Mouse (Mus musculus): ENCODE measurements around the gene Hoxc9.

Gene Hoxc9

GRCm38 (mm10) chr15:102978615-102979515, 2.6 kb downstream of the Hoxc9 start:
- no peak for DNase-seq

GRCm38 (mm10) chr15:102979936-102980335, 3.7 kb downstream of the Hoxc9 start:
- DNase-seq = no peak

DNA sequence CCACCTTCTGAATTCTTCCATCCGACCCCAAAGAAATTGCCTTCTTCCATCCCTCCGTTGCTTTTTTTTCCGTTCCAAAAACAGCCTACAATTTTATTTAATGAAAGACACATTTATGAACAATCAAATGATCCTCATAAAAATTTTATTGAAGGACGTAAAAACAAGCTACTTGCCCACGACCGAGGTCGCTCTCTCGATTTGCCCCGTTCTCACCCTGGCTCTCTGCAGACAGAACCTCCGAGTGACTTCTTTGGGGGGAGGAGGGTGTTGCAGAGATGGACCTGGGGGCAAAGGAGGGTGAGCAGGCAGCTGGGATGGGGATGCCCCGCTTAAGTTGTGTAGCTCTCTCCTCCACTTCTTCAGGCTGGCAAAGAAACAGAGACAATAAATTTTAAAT, 4.1 kb downstream of the Hoxc9 start:
- DNase-seq = no peak

DNA sequence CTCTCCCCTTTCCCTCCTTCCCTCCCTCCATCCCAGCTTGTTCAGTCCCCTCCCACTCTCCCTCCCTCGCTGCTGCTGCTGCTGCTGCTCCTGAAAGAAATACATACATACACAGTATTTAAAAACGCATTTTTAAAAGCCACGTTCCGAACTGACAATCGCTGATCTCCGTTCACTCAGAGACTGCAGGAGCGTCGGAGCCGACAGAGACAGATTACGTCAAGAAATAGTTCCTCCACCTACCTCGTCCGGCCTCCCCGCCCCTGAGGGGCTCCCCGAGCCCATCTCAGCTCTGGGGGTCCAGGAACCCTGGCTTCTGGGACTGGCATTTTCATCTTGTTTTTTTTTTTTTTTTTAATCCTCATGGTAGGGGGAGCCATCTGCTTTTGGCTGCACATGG, 4.7 kb downstream of the Hoxc9 start:
- no peak for DNase-seq

DNA sequence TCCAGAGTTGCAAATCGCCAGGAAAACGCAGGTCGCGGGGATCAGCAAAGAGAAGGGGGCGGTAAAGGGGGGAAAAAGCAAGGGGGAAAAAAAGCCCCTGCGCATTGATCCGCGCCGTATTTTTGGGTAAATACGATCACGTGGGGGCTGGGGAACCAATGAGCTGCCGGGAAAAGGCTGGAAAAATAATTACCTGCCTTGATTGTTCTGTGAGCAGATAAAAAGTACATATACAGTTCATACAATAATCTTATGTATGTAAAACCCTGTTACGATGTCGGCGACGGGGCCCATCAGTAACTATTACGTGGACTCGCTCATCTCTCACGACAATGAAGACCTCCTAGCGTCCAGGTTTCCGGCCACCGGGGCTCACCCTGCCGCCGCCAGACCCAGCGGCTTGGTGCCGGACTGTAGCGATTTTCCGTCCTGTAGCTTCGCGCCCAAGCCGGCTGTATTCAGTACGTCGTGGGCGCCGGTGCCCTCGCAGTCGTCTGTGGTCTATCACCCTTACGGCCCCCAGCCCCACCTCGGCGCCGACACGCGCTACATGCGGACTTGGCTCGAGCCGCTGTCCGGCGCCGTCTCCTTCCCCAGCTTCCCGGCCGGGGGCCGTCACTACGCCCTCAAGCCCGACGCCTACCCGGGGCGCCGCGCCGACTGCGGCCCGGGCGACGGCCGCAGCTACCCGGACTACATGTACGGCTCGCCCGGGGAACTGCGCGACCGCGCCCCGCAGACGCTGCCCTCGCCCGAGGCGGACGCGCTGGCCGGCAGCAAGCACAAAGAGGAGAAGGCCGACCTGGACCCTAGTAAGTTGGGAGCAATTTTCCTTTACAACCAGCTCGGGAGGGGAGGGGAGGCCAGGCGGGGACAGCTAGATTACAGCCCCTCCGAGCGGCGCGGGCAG, 5.4 kb downstream of the Hoxc9 start:
- no peak for DNase-seq

DNA sequence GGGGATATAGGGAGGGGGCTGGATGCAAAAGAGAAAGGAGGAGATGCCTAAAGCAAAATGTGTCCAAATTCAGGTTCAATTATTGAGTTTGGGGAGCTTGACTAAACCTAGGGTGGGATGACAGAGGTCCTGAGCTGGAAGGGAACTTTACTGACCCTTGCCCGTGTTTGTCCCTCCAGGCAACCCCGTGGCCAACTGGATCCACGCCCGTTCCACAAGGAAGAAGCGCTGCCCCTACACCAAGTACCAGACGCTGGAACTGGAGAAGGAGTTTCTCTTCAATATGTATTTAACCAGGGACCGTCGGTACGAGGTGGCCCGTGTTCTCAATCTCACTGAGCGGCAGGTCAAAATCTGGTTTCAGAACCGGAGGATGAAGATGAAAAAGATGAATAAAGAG, 7.5 kb downstream of the Hoxc9 start:
- no peak for DNase-seq

GRCm38 (mm10) chr15:102984521-102984920, 8.3 kb downstream of the Hoxc9 start:
- DNase-seq = no peak

DNA sequence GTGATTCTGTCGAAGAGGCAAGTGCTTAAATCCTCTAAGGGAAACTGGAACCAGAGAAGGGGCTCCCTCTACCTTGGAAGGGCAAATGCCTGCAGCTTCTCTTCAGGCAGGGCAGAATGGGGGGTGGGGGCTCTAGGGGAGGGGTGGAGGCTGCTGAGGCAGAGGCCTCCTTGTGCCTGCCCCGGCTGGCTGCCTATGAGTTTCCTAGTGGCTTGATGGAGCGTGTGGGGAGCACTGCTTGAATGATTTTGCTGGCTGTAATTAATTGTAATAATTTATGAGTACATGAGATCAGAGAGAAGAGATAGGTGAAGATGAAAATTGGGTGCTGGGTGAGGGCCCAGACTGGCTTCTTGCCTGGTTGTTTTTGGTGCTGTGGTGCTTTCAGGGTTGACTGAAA, 8.7 kb downstream of the Hoxc9 start:
- DNase-seq = no peak

DNA sequence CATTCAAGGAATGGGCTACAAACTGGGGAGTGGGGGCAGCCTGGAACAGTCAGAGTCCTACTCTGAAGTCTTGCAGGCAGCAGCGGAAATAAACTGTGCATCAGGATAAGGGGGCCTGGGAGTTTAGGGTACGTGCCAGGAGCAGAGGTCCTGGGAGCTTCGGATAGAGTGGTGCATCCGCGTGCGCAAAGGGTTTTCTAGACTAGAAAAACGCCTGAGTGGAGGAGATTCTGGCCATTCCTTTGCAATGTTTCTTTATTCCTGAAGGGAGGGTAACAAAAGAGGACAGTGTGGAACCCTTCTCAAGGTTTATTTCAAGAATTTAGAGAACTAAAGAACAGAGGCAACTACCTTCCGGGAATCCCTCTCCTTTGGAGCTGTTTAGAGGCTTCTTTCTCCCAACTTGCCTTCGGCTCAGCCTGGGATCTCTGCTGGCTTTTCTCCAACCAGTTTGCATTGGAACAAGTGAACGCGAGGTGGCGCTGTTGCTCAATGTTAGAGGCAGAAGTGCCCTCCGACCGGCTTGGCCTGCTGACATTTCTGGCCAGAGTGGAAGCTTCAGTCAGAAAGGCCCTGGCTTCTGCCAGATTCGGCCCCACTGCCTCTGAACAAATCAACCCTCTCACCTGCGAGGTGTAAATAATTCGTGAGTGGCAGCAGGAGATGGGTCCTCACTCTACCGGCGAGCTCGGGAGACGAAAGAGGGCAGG, 11.0 kb downstream of the Hoxc9 start:
- DNase-seq = peak; percentile 88

- DNase-seq = no peak
Measured at GRCm38 (mm10) chr15:102988078-102988477, 11.8 kb downstream of the Hoxc9 start.

DNA sequence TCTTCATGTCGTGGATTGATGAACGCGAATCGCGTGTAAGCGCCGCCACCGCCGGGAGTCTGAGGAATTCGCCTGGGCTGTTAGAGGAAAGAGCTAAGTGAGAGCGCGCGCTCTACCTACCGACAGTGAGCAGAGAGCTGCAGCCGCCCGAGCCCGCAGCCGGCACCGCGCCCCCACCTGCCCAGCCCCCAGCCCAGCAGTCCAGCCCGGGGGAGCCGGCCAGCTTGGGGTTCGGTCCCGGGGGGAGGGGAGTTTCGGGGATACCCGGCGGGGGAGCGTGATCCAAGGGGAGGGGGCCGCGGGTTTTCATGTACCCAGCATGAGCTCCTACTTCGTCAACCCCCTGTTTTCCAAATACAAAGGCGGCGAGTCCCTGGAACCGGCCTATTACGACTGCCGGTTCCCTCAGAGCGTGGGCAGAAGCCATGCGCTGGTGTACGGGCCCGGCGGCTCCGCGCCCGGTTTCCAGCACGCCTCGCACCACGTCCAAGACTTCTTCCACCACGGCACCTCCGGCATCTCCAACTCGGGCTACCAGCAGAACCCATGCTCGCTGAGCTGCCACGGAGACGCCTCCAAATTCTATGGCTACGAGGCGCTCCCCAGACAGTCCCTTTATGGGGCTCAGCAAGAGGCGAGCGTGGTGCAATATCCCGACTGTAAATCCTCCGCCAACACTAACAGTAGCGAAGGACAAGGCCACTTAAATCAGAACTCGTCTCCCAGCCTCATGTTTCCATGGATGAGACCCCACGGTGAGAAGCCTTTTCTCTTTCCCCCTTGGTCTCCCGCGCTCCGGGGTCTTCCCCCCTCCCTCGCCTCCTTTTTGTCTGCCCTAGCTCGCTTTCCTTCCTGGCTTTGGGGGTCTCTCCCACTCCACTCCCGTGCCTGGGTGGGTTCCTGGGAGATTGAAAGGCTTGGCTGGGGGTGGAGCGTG, 14.5 kb downstream of the Hoxc9 start, which contains the start of gene Hoxc8:
Hoxc8 (plus strand) TSS at position 147 of the 937 bp plus-strand sequence.
- no peak for DNase-seq

- DNase-seq = no peak
Measured at GRCm38 (mm10) chr15:102991782-102992181, 15.5 kb downstream of the Hoxc9 start.

DNA sequence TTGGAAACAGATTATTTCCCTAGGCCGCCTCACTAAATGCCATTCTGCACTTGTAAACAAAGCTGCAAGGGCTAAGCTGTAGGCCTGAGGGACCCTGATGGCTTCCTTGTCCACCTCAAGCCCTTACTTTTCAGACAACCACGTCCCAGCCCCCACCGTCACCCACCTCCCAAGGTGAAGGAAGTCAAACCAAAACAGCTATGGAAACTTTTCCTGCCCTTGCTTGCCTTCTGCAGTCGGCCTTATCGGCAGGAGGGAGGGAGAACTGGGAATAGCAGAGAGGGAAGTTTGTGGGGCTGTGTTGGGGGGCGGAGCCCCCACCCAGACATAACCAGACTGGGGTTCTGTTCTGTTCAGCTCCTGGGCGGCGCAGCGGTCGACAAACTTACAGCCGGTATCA, 16.0 kb downstream of the Hoxc9 start:
- DNase-seq = no peak

GRCm38 (mm10) chr15:102992863-102993262, 16.6 kb downstream of the Hoxc9 start:
- no peak for DNase-seq

DNA sequence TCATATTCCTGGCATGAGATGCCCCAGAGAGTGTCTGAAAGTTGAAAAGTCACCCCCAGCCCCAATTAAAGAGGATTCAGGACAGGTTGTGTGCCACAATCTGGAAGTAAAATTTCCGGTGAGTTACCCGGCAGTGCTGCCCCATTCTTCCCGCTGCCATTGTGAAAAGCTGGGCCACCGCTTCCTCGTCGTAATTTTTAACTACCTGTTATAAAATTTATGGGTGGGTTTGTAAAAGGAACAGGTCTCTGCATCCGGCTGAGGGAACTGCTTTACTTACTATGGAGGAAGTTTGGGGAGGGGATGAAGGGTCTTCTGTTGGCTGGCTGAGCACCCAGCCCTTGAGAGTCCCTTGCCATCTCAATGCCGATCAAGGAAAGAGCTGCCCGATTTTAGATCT, 20.3 kb downstream of the Hoxc9 start:
- no peak for DNase-seq

DNA sequence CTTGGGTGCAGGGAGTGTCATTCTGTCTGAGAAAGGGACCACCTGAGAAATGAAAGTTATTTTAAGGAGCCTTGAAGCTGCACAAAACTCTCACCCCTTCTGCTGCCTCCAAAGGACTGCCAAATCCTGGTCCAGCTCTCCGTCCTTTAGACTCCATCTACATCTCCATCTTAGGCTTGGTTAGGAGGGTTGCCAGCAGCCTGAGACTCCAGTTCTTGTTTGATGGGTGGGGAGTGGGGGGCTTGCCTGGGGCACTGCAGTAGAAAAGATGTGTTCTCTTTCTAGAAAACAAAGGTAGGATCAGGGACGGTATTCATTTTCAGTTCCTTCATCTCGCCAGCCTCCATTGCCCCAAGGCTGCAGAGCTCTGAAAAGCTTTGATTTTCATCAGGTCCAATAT, 21.2 kb downstream of the Hoxc9 start:
- DNase-seq = no peak

DNA sequence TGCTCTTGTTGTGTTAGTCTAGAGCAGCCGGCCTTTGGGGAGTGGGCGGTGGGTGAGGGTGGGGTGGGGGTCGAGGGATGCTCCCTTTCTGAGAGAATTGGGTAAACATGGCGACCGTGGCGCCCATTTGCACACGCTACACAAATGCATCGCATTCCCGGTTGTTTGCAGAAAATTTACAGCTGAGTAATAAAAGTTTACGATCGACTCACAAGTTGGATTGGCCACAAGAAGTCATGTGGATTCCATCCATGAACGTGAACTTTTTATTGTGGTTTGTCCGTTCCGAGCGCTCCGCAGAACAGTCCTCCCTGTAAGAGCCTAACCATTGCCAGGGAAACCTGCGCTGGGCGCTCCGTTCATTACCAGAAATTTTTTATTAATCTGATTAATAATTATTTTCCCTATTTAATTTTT, 21.7 kb downstream of the Hoxc9 start, which contains the start of gene Hoxc6:
Hoxc6 (plus strand) TSS at position 319 of the 417 bp plus-strand sequence.
- peak; percentile 68 for DNase-seq

DNA sequence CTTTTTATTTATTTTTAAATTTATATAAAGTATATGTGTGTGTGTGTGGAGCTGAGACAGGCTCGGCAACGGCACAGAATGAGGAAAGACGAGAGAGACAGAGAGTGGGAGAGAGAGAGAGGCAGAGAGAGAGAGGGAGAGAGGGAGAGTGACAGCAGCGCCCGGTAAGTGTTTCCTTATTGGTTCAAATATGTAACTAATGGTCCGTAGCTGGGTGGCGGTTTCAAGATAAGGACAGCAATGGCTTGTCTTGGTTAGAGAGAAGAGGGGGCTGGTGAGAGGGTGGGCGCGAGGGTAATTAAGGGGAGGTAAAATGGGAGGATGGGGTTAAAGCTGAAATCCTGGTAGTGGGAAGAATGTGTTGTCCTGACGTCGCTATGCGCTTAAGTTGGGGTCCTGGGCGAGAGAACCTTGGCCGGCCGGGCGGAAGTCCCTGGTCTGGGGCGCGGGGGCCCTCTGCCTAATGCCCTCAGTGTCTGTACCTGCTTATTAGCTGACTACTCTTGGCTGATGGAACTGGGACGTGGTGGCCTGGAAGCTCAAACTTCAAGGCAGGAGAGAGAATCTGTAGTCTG, 22.5 kb downstream of the Hoxc9 start:
- no peak for DNase-seq

DNA sequence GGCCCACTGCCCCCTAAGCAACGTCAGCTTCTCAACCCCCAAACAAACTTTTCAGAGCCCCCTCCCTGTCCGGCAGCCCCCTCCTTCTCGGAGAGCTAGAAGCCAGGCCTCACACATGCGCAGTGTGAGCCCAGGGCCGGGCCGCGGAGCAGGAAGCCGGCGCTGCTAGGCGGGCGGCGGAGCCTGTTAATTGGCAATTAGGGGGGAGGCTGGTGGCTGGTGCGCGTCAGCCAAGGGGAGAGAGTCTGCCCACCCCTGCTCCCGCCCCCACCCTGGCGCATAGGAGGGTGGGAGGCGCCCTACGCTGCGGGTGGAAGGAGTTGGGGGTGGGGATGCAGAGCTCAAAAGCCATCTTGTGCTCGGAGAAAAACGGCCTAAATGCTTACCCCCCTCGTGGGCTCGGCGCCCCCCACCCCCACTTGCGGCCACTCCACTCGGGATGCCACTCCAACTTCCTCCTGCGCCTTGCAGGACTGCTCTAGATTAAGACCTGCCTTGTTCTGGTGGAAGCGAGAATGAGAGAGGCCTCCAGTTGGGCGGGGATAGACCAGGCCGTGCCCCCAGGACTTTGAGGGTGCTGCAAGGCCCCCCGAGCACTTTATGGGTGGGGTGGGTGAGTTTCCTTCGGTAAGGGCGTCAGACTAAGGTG, 23.1 kb downstream of the Hoxc9 start:
- peak; percentile 94 for DNase-seq

DNA sequence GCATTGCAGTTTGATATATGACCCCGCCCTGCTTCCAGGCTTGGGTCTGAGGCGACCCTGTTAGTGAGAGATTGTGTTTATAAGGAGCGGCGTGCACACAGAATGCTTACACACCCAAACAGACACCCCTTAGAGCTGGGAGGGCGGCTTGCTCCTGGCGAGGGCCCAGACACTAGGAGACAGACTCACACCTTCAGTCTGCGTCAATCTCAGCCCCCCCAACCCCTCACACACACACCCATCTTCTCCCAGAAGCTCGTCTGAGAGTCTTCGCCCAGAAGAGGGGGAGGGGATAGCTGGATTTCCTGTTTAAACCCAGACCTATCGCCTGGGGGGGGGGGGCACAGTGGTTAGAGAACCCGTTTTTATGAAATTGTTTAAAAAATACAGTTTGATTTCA, 23.7 kb downstream of the Hoxc9 start:
- no peak for DNase-seq

DNA sequence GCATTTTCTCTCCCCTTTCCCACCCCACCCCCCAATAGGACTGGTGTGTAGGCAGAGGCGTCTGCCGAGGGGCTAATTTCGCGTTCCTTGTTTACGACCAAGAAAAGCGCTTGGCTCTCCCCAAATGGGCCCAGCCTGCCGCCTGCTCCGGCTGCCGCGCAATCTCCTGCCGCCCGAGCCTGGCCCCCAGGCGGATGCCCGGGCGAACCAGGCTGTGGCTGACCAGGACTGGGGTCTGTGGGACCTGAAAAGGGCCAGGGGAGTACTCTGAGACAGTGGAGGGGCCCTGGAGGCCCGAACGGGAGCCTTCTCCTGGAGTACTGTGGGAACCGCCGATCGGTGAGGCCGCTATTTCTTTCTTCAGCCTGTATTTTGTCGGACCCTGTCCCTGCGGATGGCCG, 24.3 kb downstream of the Hoxc9 start:
- no peak for DNase-seq

All from kidney, adult 11 months (tissue).